Mouse (Mus musculus) spleen, adult 2 months (tissue): Measurements from ENCODE around the gene Apopt1. TPM values are rescaled to one million over a fixed set of nuclear protein-coding genes. Genes with fewer than 3 reads are reported as not detected.
A peak's percentile ranks its signal among the peaks of the same experiment; 100 is the strongest.

Source experiments
- DNase-seq, 2 experiments: peaks; one replicate each; pipeline versions ENCODE4 v3.0.0 to v3.0.0-alpha.2; 2012 to 2021; ENCODE audit warnings: low spot score in 2 of 2, low read depth in 1 of 2
- H3K27ac ChIP-seq: fragments of 200-500 bp; 2 replicates; pipeline ENCODE4 v1.5.1; 2012; ENCODE audit warnings: low read length, inconsistent platforms; ENCODE audit not compliant: insufficient read depth
- H3K27me3 ChIP-seq: fragments of 200-500 bp; 2 replicates; pipeline ENCODE4 v1.6.1; 2012; ENCODE audit warnings: mild to moderate bottlenecking, moderate library complexity, low read length, inconsistent platforms; ENCODE audit not compliant: control insufficient read depth, insufficient read depth
- H3K36me3 ChIP-seq: fragments of 200-500 bp; 2 replicates; pipeline ENCODE4 v1.6.1; 2012; ENCODE audit warnings: mild to moderate bottlenecking, low read length, inconsistent platforms; ENCODE audit not compliant: control insufficient read depth, insufficient read depth
- H3K4me1 ChIP-seq: fragments of 200-500 bp; 2 replicates; pipeline ENCODE4 v1.6.1; 2011; ENCODE audit warnings: inconsistent platforms; ENCODE audit not compliant: control insufficient read depth, insufficient read depth, insufficient read length
- H3K4me3 ChIP-seq: fragments of 200-500 bp; 2 replicates; pipeline ENCODE4 v1.5.1; 2011; ENCODE audit warnings: mild to moderate bottlenecking, inconsistent platforms; ENCODE audit not compliant: insufficient read depth, insufficient read length; ENCODE audit errors: extremely low read depth
- CTCF ChIP-seq: fragments of 200-500 bp; IDR thresholded peaks from 2 replicates; pipeline ENCODE4 v1.5.1; 2011; ENCODE audit warnings: mild to moderate bottlenecking, inconsistent platforms; ENCODE audit not compliant: insufficient read depth, insufficient read length, insufficient replicate concordance; ENCODE audit errors: extremely low read depth
- POLR2A ChIP-seq: fragments of 200-500 bp; IDR thresholded peaks from 2 replicates; pipeline ENCODE4 v1.6.1; 2011; ENCODE audit warnings: low read depth, low read length, inconsistent platforms
- WGBS: fragments of 180-500 bp; shearing (Covaris S2); methylation state at CpG from one replicate; pipeline ENCODE4 v1.1.7; 2018; 5-methylcytosine and 5-hydroxymethylcytosine counted together
- polyA plus RNA-seq: library from polyadenylated mRNA; depleted of rRNA; stranded (reverse); fragments of >200 nt; gene quantifications from 2 replicates; pipeline ENCODE4 v1.2.3, GENCODE M21; 2012

Gene Apopt1
- polyA plus RNA-seq, 1 experiment: 33.3 TPM

DNA sequence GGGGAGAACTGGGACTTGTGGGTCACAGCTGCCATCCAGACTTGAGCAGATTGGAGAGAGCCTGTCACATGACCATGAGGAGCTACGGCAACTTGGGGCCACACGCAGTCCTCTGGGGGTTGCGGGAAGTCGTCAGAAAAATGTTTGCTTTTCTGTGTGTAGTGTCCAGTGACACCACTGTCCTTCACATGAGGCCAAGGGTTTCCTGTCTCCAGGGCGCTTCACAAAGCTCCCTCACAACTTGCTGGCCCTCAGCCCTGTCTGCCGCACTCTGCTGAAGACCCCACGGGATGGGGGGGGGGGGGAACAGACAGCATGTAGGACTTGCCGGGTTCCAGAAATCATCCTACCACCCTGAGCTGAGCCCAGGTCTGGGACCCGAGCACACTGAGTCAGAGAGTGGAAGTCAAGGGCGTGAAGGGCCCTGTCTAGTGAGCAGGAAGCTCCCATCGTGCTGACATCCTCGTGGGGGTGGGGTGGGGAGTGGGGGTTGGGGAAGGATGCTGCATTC, 18.7 kb upstream of the Apopt1 start:
- Histone ChIP-seq H3K27me3 (no peaks in the 10 kb centered on the region), H3K36me3 (no peaks in the 10 kb centered on the region), H3K4me1 (peaks cover 14% of the 10 kb centered on the region; the same call in 1 of the 2 replicates), H3K4me3 (no peak overlapping the region), H3K27ac (peak overlapping the region; percentile 65)
- DNase-seq: no peak
- no peak for TF ChIP-seq CTCF
- TF ChIP-seq POLR2A: no peak
- WGBS: 29% methylated on average over 12 of the region's 12 CpGs

DNA sequence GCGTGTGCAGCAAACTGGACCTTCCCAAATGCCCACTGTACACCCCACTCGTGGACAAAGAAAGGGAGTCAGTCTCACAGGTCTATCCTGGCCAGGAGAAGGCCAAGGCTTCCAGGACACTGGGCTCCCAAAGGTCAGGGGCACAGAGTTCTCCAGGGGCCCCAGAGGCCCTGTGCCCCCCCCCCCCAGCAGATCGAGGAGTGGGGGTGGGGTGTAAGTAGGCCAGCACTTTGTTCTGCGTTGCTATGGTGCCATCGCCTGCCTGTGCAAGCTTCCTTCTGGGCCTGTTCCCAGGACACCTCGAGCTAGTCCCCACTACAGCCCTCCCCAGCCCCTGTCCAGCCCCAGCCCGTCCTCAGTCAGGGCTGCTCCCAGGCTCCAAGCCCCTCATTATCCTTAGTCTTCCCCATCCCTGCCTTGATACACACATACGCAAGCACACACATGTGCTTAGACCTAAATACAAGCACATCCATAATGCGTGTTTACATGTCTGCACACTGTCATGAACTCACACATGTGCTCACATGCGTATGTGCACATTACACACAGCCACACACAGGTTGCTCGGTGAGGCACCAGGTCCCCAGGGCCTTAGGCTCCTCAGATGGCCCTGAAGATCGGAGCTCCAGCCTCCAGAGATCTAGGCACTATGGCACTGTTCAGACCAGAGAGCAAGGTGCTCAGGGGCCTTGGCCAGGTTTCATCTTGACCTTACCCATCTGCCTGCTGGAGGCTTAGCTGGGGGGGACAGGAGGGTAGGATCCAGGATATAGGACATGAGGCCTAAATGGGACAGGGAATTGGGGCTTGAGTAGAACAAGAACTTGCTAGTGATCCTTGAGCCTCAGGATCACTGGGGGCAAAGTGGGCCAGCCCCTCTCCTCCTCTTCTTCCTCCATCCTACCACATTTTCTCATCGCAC, 17.9 kb upstream of the Apopt1 start:
- no peaks in the 10 kb centered on the region for H3K27me3 ChIP-seq
- peaks cover 14% of the 10 kb centered on the region; the same call in 1 of the 2 replicates for H3K4me1 ChIP-seq
- peak overlapping the region; percentile 40; the same call in 1 of the 2 replicates for H3K27ac ChIP-seq
- no peak for TF ChIP-seq CTCF
- TF ChIP-seq POLR2A: no peak
- H3K4me3 ChIP-seq: no peak overlapping the region
- H3K36me3 ChIP-seq: no peaks in the 10 kb centered on the region
- WGBS: 69% methylated on average over 13 of the region's 13 CpGs
- DNase-seq: no peak

- TF ChIP-seq CTCF (peak; percentile 53; the same call in 1 of the 2 replicates), POLR2A (no peak)
- WGBS: 25% methylated on average over 6 of the region's 6 CpGs
- Histone ChIP-seq H3K4me3 (no peak overlapping the region), H3K36me3 (no peaks in the 10 kb centered on the region), H3K4me1 (peaks cover 14% of the 10 kb centered on the region; the same call in 1 of the 2 replicates), H3K27me3 (no peaks in the 10 kb centered on the region), H3K27ac (no peak overlapping the region; the same call in 1 of the 2 replicates)
- DNase-seq: peak; percentile 45 to 50
Measured at GRCm38 (mm10) chr12:111696239-111696638, 16.8 kb upstream of the Apopt1 start.

DNA sequence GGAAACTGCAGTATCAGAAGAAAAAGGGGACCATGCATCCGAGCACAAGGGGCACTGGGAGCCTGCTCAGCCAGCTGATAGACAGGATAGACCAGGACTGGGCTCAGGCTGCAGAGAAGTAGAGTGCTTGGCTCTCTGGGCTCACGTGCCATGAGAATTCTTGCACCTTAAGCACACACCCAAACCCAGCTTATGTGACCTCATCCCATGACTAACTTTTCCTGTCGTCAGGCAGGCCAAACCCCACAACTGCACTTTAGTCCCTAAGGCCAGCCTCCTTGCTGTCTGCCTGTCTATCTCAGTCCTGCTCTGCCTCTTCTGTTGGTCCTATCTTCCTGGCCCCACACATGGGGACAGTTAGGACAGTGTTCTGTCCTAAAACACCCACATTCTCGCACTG, 15.4 kb upstream of the Apopt1 start:
- no peak for DNase-seq
- H3K27me3 ChIP-seq: no peaks in the 10 kb centered on the region
- peaks cover 7% of the 10 kb centered on the region; the same call in 1 of the 2 replicates for H3K4me1 ChIP-seq
- H3K36me3 ChIP-seq: no peaks in the 10 kb centered on the region
- H3K27ac ChIP-seq: no peak overlapping the region
- 75% methylated on average over 4 of the region's 4 CpGs for WGBS
- no peak overlapping the region for H3K4me3 ChIP-seq
- TF ChIP-seq CTCF (no peak), POLR2A (no peak)

DNA sequence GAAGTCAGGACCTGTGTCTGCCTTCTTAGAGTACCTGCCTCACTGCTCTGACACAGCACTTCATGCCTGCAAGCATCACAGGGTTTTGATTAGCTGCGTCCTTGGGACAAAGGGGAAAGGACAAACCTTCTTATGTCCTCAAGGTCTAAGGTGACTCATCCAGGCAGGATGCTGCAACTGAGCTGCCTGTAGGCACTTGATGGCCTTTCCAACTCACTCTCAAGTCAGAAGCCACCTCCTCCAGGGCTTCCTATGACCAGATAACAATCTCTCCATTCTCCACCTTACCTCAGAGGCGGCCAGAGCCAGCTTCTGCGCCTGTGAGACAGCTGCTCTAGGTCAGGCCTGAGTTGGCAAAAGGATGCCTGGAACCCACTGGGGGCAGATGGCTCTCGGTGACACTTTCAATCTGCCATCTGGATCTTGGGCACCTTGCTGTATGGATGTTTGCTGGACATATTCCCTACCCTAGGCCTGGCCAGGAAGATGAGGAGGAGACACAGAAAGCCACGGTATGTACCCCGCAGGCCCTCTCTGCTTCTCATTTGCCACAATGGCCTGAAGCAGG, 14.6 kb upstream of the Apopt1 start:
- H3K4me3 ChIP-seq: no peak overlapping the region
- TF ChIP-seq POLR2A: no peak
- TF ChIP-seq CTCF: no peak
- peaks cover 5% of the 10 kb centered on the region; the same call in 1 of the 2 replicates for H3K4me1 ChIP-seq
- H3K36me3 ChIP-seq: no peaks in the 10 kb centered on the region
- DNase-seq: no peak
- WGBS: 86% methylated on average over 6 of the region's 6 CpGs
- no peaks in the 10 kb centered on the region for H3K27me3 ChIP-seq
- H3K27ac ChIP-seq: no peak overlapping the region

DNA sequence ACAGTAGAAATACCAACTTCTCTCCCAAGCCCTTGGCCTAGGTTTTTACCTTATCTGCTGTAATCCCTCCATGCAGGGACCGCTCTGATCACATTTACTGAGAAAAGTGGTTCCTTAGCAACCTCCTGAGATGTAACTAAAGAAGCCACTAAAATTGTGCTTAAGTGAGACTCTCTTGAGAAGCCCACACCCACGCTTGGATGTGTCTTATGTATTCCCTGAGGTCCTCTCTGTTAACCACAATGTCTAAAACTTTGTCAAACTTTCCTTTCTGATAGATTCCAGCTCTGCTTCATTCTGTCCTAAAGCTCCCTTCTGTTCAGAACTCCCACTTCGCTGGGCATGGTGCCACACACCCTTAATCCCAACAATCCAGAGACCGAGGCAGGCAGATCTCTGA, 13.5 kb upstream of the Apopt1 start:
- H3K4me3 ChIP-seq: no peak overlapping the region

More for the DNA sequence above, 13.5 kb upstream of the Apopt1 start:
- 83% methylated on average over 4 of the region's 4 CpGs for WGBS
- no peak for TF ChIP-seq POLR2A
- TF ChIP-seq CTCF: no peak
- H3K4me1 ChIP-seq: no peaks in the 10 kb centered on the region; the same call in 1 of the 2 replicates
- H3K27me3 ChIP-seq: no peaks in the 10 kb centered on the region
- H3K27ac ChIP-seq: no peak overlapping the region
- DNase-seq: no peak
- H3K36me3 ChIP-seq: no peaks in the 10 kb centered on the region
